Mouse (Mus musculus): ENCODE measurements around the gene Jmjd7. TPM values are rescaled to one million over a fixed set of nuclear protein-coding genes. Genes with fewer than 3 reads are reported as not detected.
A peak's percentile ranks its signal among the peaks of the same experiment; 100 is the strongest.

Gene Jmjd7
- polyA plus RNA-seq, 1 experiment from 2014 or later = 19.8 TPM

- 100% methylated on average over 2 of the region's 2 CpGs for WGBS
- Histone ChIP-seq H3K36me3 (ENCODE audit: poor library complexity, severe bottlenecking) (peaks cover 41% of the 10 kb centered on the region), H3K9ac (no peak overlapping the region), H3K27me3 (no peaks in the 10 kb centered on the region), H3K4me2 (no peak overlapping the region), H3K4me3 (no peak overlapping the region), H3K27ac (no peak overlapping the region), H3K4me1 (no peaks in the 10 kb centered on the region), H3K9me3 (replicated peaks) (no peaks in the 10 kb centered on the region)
- ATAC-seq = no peak
These were observed 13.3 kb upstream of the Jmjd7 start for GRCm38 (mm10) chr2:120013831-120014486.

- no peaks in the 10 kb centered on the region for H3K9me3 ChIP-seq (replicated peaks)
- no peak overlapping the region for H3K27ac ChIP-seq
- 93% methylated on average over 4 of the region's 4 CpGs for whole genome bisulfite sequencing
- no peak overlapping the region for H3K9ac ChIP-seq
- no peaks in the 10 kb centered on the region for H3K4me1 ChIP-seq
- no peak overlapping the region for H3K4me3 ChIP-seq
- no peaks in the 10 kb centered on the region for H3K27me3 ChIP-seq
- H3K36me3 ChIP-seq (ENCODE audit: poor library complexity, severe bottlenecking) = peaks cover 61% of the 10 kb centered on the region
- H3K4me2 ChIP-seq = no peak overlapping the region
- ATAC-seq = no peak
These were observed 11.4 kb upstream of the Jmjd7 start for GRCm38 (mm10) chr2:120015882-120016281.

GRCm38 (mm10) chr2:120017599-120017998 lies 9.7 kb upstream of the Jmjd7 start:
- H3K4me1 ChIP-seq = no peaks in the 10 kb centered on the region
- H3K4me2 ChIP-seq = no peak overlapping the region
- no peaks in the 10 kb centered on the region for H3K27me3 ChIP-seq
- H3K27ac ChIP-seq = no peak overlapping the region
- peaks cover 76% of the 10 kb centered on the region for H3K36me3 ChIP-seq (ENCODE audit: poor library complexity, severe bottlenecking)
- no peak overlapping the region for H3K4me3 ChIP-seq
- WGBS = 90% methylated on average over 12 of the region's 12 CpGs
- H3K9ac ChIP-seq = no peak overlapping the region
- no peak for ATAC-seq
- H3K9me3 ChIP-seq (replicated peaks) = no peaks in the 10 kb centered on the region

- Histone ChIP-seq H3K4me2 (no peak overlapping the region), H3K27ac (no peak overlapping the region), H3K4me1 (peaks cover 15% of the 10 kb centered on the region), H3K36me3 (ENCODE audit: poor library complexity, severe bottlenecking) (peaks cover 65% of the 10 kb centered on the region), H3K9ac (no peak overlapping the region), H3K27me3 (no peaks in the 10 kb centered on the region), H3K9me3 (replicated peaks) (no peaks in the 10 kb centered on the region), H3K4me3 (no peak overlapping the region)
- WGBS = 91% methylated on average over 5 of the region's 5 CpGs
- ATAC-seq = no peak
These were observed 2.9 kb upstream of the Jmjd7 start for GRCm38 (mm10) chr2:120024337-120024736.

- ATAC-seq = peak; percentile 37; the same call in 1 of the 2 replicates
- Histone ChIP-seq H3K4me3 (peak overlapping the region; percentile 74), H3K9me3 (replicated peaks) (no peaks in the 10 kb centered on the region), H3K9ac (peak overlapping the region; percentile 83), H3K27ac (peak overlapping the region; percentile 76; the same call in 1 of the 2 replicates), H3K4me2 (peak overlapping the region; percentile 65), H3K4me1 (peaks cover 15% of the 10 kb centered on the region), H3K27me3 (no peaks in the 10 kb centered on the region), H3K36me3 (ENCODE audit: poor library complexity, severe bottlenecking) (peaks cover 65% of the 10 kb centered on the region)
- 50% methylated on average over 3 of the region's 3 CpGs for WGBS
These were observed 658 bp downstream of the Jmjd7 start for GRCm38 (mm10) chr2:120027950-120028331.

GRCm38 (mm10) chr2:120030380-120030779 lies 3.1 kb downstream of the Jmjd7 start:
- no peak overlapping the region for H3K4me2 ChIP-seq
- H3K27ac ChIP-seq = no peak overlapping the region
- 84% methylated on average over 8 of the region's 8 CpGs for whole genome bisulfite sequencing
- H3K9me3 ChIP-seq (replicated peaks) = no peaks in the 10 kb centered on the region
- no peak overlapping the region for H3K4me3 ChIP-seq
- peaks cover 15% of the 10 kb centered on the region for H3K4me1 ChIP-seq
- H3K9ac ChIP-seq = no peak overlapping the region
- H3K36me3 ChIP-seq (ENCODE audit: poor library complexity, severe bottlenecking) = peaks cover 66% of the 10 kb centered on the region
- no peak for ATAC-seq
- H3K27me3 ChIP-seq = no peaks in the 10 kb centered on the region

GRCm38 (mm10) chr2:120032726-120033467 lies 5.6 kb downstream of the Jmjd7 start, which contains the start of gene Pla2g4b:
Gene Pla2g4b (plus strand): TSS chr2:120033417.
- 93% methylated on average over 12 of the region's 12 CpGs for WGBS
- ATAC-seq = no peak
- peaks cover 88% of the 10 kb centered on the region for H3K36me3 ChIP-seq (ENCODE audit: poor library complexity, severe bottlenecking)

GRCm38 (mm10) chr2:120033726-120034125 lies 6.4 kb downstream of the Jmjd7 start:
- no peak for ATAC-seq

More at GRCm38 (mm10) chr2:120032726-120033467, 5.6 kb downstream of the Jmjd7 start, which contains the start of gene Pla2g4b:
- H3K4me2 ChIP-seq = no peak within 1 kb of the TSS
- H3K4me3 ChIP-seq = no peak within 1 kb of the TSS
- no peak within 1 kb of the TSS for H3K27ac ChIP-seq
- no peaks in the 10 kb centered on the region for H3K27me3 ChIP-seq
- H3K4me1 ChIP-seq = peaks cover 8% of the 10 kb centered on the region
- H3K9me3 ChIP-seq (replicated peaks) = no peaks in the 10 kb centered on the region
- 0 out of 2 replicates have a peak within 1 kb of the TSS, but pooled peaks have one; percentile 18 for H3K9ac ChIP-seq

GRCm38 (mm10) chr2:120037744-120038143 lies 10.5 kb downstream of the Jmjd7 start:
- ATAC-seq = no peak

More at GRCm38 (mm10) chr2:120033726-120034125, 6.4 kb downstream of the Jmjd7 start:
- WGBS = 83% methylated on average over 5 of the region's 5 CpGs
- no peak overlapping the region for H3K4me3 ChIP-seq
- H3K4me1 ChIP-seq = peaks cover under 1% of the 10 kb centered on the region; the same call in 1 of the 2 replicates
- H3K36me3 ChIP-seq (ENCODE audit: poor library complexity, severe bottlenecking) = peaks cover 96% of the 10 kb centered on the region
- 0 out of 2 replicates have a peak overlapping the region, but pooled peaks have one; percentile 18 for H3K9ac ChIP-seq
- H3K27ac ChIP-seq = no peak overlapping the region
- H3K27me3 ChIP-seq = no peaks in the 10 kb centered on the region
- H3K9me3 ChIP-seq (replicated peaks) = no peaks in the 10 kb centered on the region
- no peak overlapping the region for H3K4me2 ChIP-seq

GRCm38 (mm10) chr2:120040991-120041390 lies 13.7 kb downstream of the Jmjd7 start:
- H3K27ac ChIP-seq = no peak overlapping the region
- 94% methylated on average over 5 of the region's 5 CpGs for WGBS
- no peak for ATAC-seq
- no peaks in the 10 kb centered on the region for H3K27me3 ChIP-seq
- no peaks in the 10 kb centered on the region for H3K4me1 ChIP-seq
- no peak overlapping the region for H3K9ac ChIP-seq
- peaks cover 68% of the 10 kb centered on the region for H3K36me3 ChIP-seq (ENCODE audit: poor library complexity, severe bottlenecking)
- no peaks in the 10 kb centered on the region for H3K9me3 ChIP-seq (replicated peaks)
- no peak overlapping the region for H3K4me3 ChIP-seq
- H3K4me2 ChIP-seq = no peak overlapping the region

More at GRCm38 (mm10) chr2:120037744-120038143, 10.5 kb downstream of the Jmjd7 start:
- no peak overlapping the region for H3K4me2 ChIP-seq
- WGBS = 94% methylated on average over 9 of the region's 9 CpGs
- H3K9ac ChIP-seq = no peak overlapping the region
- no peaks in the 10 kb centered on the region for H3K4me1 ChIP-seq
- no peak overlapping the region for H3K27ac ChIP-seq
- H3K36me3 ChIP-seq (ENCODE audit: poor library complexity, severe bottlenecking) = peaks cover 99% of the 10 kb centered on the region
- no peak overlapping the region for H3K4me3 ChIP-seq
- no peaks in the 10 kb centered on the region for H3K9me3 ChIP-seq (replicated peaks)
- H3K27me3 ChIP-seq = no peaks in the 10 kb centered on the region

GRCm38 (mm10) chr2:120044101-120044603 lies 16.9 kb downstream of the Jmjd7 start:
- Histone ChIP-seq H3K9me3 (replicated peaks) (no peaks in the 10 kb centered on the region), H3K4me2 (no peak overlapping the region), H3K27me3 (no peaks in the 10 kb centered on the region), H3K27ac (no peak overlapping the region; the same call in 1 of the 2 replicates), H3K36me3 (ENCODE audit: poor library complexity, severe bottlenecking) (peaks cover 36% of the 10 kb centered on the region), H3K4me1 (no peaks in the 10 kb centered on the region), H3K4me3 (no peak overlapping the region), H3K9ac (no peak overlapping the region)
- no peak for ATAC-seq
- 54% methylated on average over 4 of the region's 4 CpGs for WGBS

GRCm38 (mm10) chr2:120044676-120045075 lies 17.4 kb downstream of the Jmjd7 start:
- ATAC-seq = no peak
- Histone ChIP-seq H3K27me3 (no peaks in the 10 kb centered on the region), H3K4me3 (no peak overlapping the region), H3K9ac (no peak overlapping the region), H3K9me3 (replicated peaks) (no peaks in the 10 kb centered on the region), H3K36me3 (ENCODE audit: poor library complexity, severe bottlenecking) (peaks cover 31% of the 10 kb centered on the region), H3K4me2 (no peak overlapping the region), H3K4me1 (no peaks in the 10 kb centered on the region), H3K27ac (no peak overlapping the region)
- WGBS = 79% methylated on average over 3 of the region's 3 CpGs
